Mouse (Mus musculus) stomach, postnatal 0 days (tissue): ENCODE measurements around the gene Uba7. TPM values are rescaled to one million over a fixed set of nuclear protein-coding genes. Genes with fewer than 3 reads are reported as not detected.

Source experiments
- ATAC-seq: fragments of 200-750 bp; cut with Nextera tagmentation; 2 replicates; pipeline ENCODE4 v1.8.0; 2017; ENCODE audit not compliant: low FRiP score, low TSS enrichment
- DNase-seq: peaks from one replicate; pipeline ENCODE4 v3.0.0-alpha.2; 2016; ENCODE audit warnings: low spot score
- H3K27ac ChIP-seq: fragments of 300-500 bp; sonication (generic); replicated peaks from 2 replicates; pipeline ENCODE4 v1.5.1; 2014; ENCODE audit warnings: mild to moderate bottlenecking, control low read depth
- H3K27me3 ChIP-seq: fragments of 300-500 bp; sonication (generic); 2 replicates; pipeline ENCODE4 v1.6.1; 2014; ENCODE audit warnings: low read length; ENCODE audit not compliant: control insufficient read depth, insufficient read depth
- H3K36me3 ChIP-seq: fragments of 300-500 bp; sonication (generic); 2 replicates; pipeline ENCODE4 v1.6.1; 2014; ENCODE audit warnings: low read length, mixed read lengths; ENCODE audit not compliant: control insufficient read depth, insufficient read depth
- H3K4me1 ChIP-seq: fragments of 300-500 bp; sonication (generic); replicated peaks from 2 replicates; pipeline ENCODE4 v1.6.1; 2014; ENCODE audit warnings: antibody characterized with exemption; ENCODE audit not compliant: control insufficient read depth, insufficient read depth
- H3K4me2 ChIP-seq: fragments of 300-500 bp; sonication (generic); replicated peaks from 2 replicates; pipeline ENCODE4 v1.6.1; 2014; ENCODE audit warnings: low read depth, mild to moderate bottlenecking, control low read depth, moderate library complexity
- H3K4me3 ChIP-seq: fragments of 300-500 bp; sonication (generic); 2 replicates; pipeline ENCODE4 v1.5.1; 2014; ENCODE audit warnings: low read depth, low read length, control low read depth
- H3K9ac ChIP-seq: fragments of 300-500 bp; sonication (generic); 2 replicates; pipeline ENCODE4 v1.6.1; 2014; ENCODE audit warnings: mild to moderate bottlenecking, low read length, control low read depth, mixed read lengths
- H3K9me3 ChIP-seq: fragments of 300-500 bp; sonication (generic); 2 replicates; pipeline ENCODE4 v1.6.1; 2016; ENCODE audit warnings: low read length; ENCODE audit not compliant: control insufficient read depth
- CTCF ChIP-seq: IDR thresholded peaks from 2 replicates; pipeline ENCODE4 v1.5.1; 2016; ENCODE audit warnings: antibody characterized with exemption, low read depth, mild to moderate bottlenecking, moderate library complexity
- EP300 ChIP-seq: optimal IDR thresholded peaks from 2 replicates; pipeline ENCODE3; 2016; ENCODE audit warnings: antibody characterized with exemption
- whole genome bisulfite sequencing: fragments of 180-500 bp; shearing (Covaris S2); extraction: QIAGEN DNeasy Blood & Tissue Kit; methylation state at CpG from one replicate; pipeline ENCODE4 v1.1.7; 2014; 5-methylcytosine and 5-hydroxymethylcytosine counted together
- polyA plus RNA-seq: library from polyadenylated mRNA; unstranded; fragments of >200 nt; fragmentation: Nextera tagmentation; extraction: Ambion mirVana; gene quantifications from 2 replicates; pipeline ENCODE4 v1.2.1, GENCODE M21; 2015

The Uba7 gene
- polyA plus RNA-seq, 1 experiment from 2014 or later, result 24.7 TPM

DNA sequence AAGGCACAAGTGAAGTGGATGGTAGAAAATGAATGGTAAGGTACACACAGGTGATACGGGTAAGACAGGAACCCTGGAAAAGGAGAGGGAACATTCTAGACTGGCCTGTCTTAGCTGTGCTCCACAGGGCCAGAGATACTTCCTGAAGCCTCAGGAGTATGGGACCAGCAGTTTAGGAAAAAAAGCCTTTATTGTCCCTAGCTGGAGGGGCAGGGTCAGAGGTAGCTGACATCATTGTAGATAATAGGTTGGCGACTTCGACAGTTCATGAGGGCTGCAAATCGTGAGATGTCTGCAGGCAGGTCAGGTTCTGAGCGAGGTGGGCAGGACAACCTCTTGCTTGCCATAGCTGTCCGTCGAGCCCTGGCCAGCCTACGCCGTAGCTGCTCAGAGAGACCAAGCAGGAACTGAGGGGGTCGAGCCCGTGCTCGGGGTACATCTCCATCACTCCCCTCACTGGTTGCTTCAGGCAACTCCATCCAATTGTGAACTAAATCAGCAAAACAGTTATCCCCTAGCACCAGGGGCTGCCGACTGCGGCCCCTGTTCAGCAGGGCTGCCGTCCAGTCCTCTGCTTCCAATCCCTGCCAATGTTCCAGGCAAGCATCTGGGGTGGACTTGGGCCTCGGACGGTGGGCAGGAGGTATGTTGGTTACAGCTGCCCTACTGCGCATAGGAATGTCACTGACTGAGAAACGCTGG, 8.9 kb downstream of the Uba7 start:
- Histone ChIP-seq H3K9me3 (no peaks in the 10 kb centered on the region), H3K4me2 (peak overlapping the region; percentile 80), H3K4me1 (peaks cover 9% of the 10 kb centered on the region), H3K36me3 (peaks cover 3% of the 10 kb centered on the region; the same call in 1 of the 2 replicates), H3K27ac (peak overlapping the region; percentile 97), H3K9ac (peak overlapping the region; percentile 74), H3K27me3 (no peaks in the 10 kb centered on the region), H3K4me3 (peak overlapping the region; percentile 64)
- WGBS, result 40% methylated on average over 19 of the region's 19 CpGs
- ATAC-seq (no peak), DNase-seq (no peak)
- TF ChIP-seq CTCF, result no peak
- TF ChIP-seq EP300, result no peak

- H3K36me3 ChIP-seq, result no peaks in the 10 kb centered on the region; the same call in 1 of the 2 replicates
- no peaks in the 10 kb centered on the region for H3K9me3 ChIP-seq
- ATAC-seq, result no peak
- peak overlapping the region; percentile 80 for H3K4me2 ChIP-seq
- peaks cover 9% of the 10 kb centered on the region for H3K4me1 ChIP-seq
- TF ChIP-seq EP300 (no peak), CTCF (no peak)
- 37% methylated on average over 9 of the region's 9 CpGs for WGBS
- H3K27me3 ChIP-seq, result no peaks in the 10 kb centered on the region
- H3K9ac ChIP-seq, result peak overlapping the region; percentile 74
- H3K27ac ChIP-seq, result peak overlapping the region; percentile 97
- peak overlapping the region; percentile 64 for H3K4me3 ChIP-seq
- DNase-seq, result no peak
Measured at GRCm38 (mm10) chr9:107984754-107985055, 9.4 kb downstream of the Uba7 start.

DNA sequence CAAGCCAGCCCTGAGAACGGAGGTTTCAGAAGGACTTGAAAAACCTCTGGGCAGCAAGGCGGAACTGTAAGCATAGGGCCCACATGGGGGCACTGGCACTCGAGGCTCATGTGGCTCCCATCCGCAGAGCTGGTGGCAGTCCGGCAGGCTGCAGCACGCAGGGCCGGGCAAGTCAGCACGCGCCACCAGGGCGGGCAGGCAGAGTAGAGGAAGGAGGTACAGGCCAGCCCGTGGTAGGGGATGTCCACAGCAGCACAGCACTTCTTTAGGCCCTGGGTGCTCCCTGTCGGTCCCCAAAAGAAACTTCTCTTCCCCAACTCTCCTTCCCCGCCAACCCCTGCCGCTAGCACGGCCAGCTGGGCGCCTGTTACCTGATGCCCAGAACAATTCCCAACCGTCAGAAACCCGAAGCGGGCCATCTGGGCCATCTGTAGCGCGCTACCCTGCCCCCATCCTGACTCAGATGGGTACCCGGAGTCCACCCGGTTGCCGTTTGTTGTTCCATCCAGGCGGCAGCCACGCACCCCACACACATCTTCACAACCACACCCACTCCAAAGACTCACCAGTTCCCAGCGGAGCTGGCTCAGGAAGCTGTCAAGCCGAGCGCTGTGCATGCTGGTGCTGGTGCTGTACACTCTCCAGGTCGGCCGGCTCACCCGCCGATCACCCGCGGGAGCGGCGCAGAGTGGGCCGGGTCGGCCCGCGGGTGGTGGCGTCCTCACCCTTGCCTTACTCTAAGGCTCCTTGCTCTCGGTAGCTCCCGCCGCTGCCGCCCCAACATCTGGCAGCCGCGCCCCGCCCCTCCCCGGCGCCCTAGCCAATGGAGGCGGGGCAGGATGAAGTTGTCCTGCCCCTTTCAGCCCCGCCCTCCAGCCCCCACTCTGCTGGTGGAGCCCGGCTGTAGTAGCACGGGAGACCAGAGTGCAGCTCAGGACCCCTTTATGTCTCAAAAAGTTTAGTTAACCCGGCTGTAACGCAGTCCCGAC, 10.1 kb downstream of the Uba7 start, which contains the start of gene Inka1:
Inka1 (minus strand) TSS at position 749 of the 989 bp plus-strand sequence.
- under 1% methylated on average over 57 of the region's 58 CpGs for WGBS
- Histone ChIP-seq H3K4me1 (peaks cover 9% of the 10 kb centered on the region), H3K4me3 (peak within 1 kb of the TSS; percentile 64), H3K27ac (peak within 1 kb of the TSS; percentile 97), H3K4me2 (peak within 1 kb of the TSS; percentile 80), H3K9ac (peak within 1 kb of the TSS; percentile 74), H3K36me3 (no peaks in the 10 kb centered on the region), H3K27me3 (no peaks in the 10 kb centered on the region), H3K9me3 (no peaks in the 10 kb centered on the region)
- TF ChIP-seq CTCF, result peak; percentile 42
- TF ChIP-seq EP300, result no peak
- ATAC-seq (peak; percentile 67), DNase-seq (peak; percentile 88)

DNA sequence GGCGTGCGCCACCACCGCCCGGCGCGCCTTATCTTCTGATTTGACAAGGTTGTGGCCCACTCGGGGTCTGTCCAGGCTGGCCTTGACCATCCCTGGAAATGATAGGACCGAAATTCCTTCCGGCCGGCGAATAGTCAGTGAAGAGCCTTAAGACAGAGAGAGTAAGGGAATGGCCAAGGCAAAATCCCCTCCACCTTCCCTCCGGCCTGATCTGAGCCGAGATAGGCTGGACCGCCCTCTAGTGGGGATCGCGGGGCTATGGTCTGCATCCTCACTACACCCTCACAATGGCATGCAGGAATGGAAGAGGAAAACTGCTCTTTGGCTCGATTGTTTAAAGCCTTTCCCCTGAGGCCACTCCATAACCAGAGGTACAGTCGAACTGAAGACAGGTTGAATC, 11.1 kb downstream of the Uba7 start:
- H3K4me3 ChIP-seq, result peak overlapping the region; percentile 64
- peak; percentile 80 for DNase-seq
- H3K27me3 ChIP-seq, result no peaks in the 10 kb centered on the region
- peaks cover 9% of the 10 kb centered on the region for H3K4me1 ChIP-seq
- TF ChIP-seq EP300, result no peak
- TF ChIP-seq CTCF, result peak; percentile 96
- 4% methylated on average over 18 of the region's 18 CpGs for WGBS
- H3K27ac ChIP-seq, result no peak overlapping the region; the same call in 1 of the 2 replicates
- no peak overlapping the region for H3K9ac ChIP-seq
- peak; percentile 42; the same call in 1 of the 2 replicates for ATAC-seq
- H3K36me3 ChIP-seq, result no peaks in the 10 kb centered on the region
- H3K9me3 ChIP-seq, result no peaks in the 10 kb centered on the region
- H3K4me2 ChIP-seq, result peak overlapping the region; percentile 80

DNA sequence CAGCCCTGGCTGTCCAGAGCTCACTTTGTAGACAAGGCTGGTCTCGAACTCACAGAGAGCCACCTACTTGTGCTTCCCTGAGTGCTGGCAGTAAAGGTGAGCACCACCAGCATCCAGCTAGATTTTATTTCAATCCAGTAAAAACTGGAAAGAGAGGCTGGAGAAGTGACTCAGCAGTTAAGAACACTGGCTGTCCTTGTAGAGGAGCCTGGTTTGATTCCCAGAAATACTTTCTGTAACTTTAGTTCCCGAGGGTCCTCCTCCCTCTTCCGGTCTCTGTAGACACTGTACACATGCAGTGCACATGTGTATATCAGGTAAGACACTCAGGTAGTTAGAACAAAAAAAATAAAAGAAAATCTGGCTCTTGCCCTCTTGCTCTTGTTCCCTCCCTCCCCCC, 12.6 kb downstream of the Uba7 start:
- no peaks in the 10 kb centered on the region for H3K27me3 ChIP-seq
- DNase-seq, result no peak
- 68% methylated on average over 3 of the region's 3 CpGs for WGBS
- no peak overlapping the region for H3K27ac ChIP-seq
- H3K4me1 ChIP-seq, result peaks cover 4% of the 10 kb centered on the region
- TF ChIP-seq CTCF (no peak), EP300 (no peak)
- no peak for ATAC-seq
- no peak overlapping the region for H3K9ac ChIP-seq
- H3K36me3 ChIP-seq, result no peaks in the 10 kb centered on the region
- no peak overlapping the region for H3K4me2 ChIP-seq
- H3K4me3 ChIP-seq, result no peak overlapping the region
- no peaks in the 10 kb centered on the region for H3K9me3 ChIP-seq
